Mouse (Mus musculus) heart, adult 2 months (tissue): ENCODE results near the gene Gm10282. TPM values are rescaled to one million over a fixed set of nuclear protein-coding genes. Genes with fewer than 3 reads are reported as not detected.
A peak's percentile ranks its signal among the peaks of the same experiment; 100 is the strongest.

ENCODE experiments used
- DNase-seq, 2 experiments: peaks; one replicate each; pipeline ENCODE4 v3.0.0; 2021
- H3K27ac ChIP-seq: fragments of 200-600 bp; 2 replicates; pipeline ENCODE4 v1.8.1; 2022
- H3K27me3 ChIP-seq: fragments of 200-500 bp; 2 replicates; pipeline ENCODE4 v1.6.1; 2012; ENCODE audit warnings: mild to moderate bottlenecking, low read length, inconsistent platforms, mixed read lengths; ENCODE audit not compliant: control insufficient read depth, insufficient read depth
- H3K36me3 ChIP-seq: fragments of 200-500 bp; 2 replicates; pipeline ENCODE4 v1.6.1; 2012; ENCODE audit warnings: low read length, inconsistent platforms; ENCODE audit not compliant: control insufficient read depth, insufficient read depth
- H3K4me1 ChIP-seq: fragments of 200-500 bp; 2 replicates; pipeline ENCODE4 v1.6.1; 2011; ENCODE audit warnings: low read length; ENCODE audit not compliant: control insufficient read depth, insufficient read depth
- H3K4me3 ChIP-seq: fragments of 200-600 bp; 2 replicates; pipeline ENCODE4 v1.8.1; 2022
- H3K79me2 ChIP-seq: fragments of 200-500 bp; replicated peaks from 2 replicates; pipeline ENCODE4 v1.6.1; 2012; ENCODE audit warnings: mild to moderate bottlenecking, inconsistent platforms, low read length, moderate library complexity, mixed read lengths; ENCODE audit not compliant: control insufficient read depth, insufficient read depth
- H3K9ac ChIP-seq: fragments of 200-500 bp; 2 replicates; pipeline ENCODE4 v1.6.1; 2012; ENCODE audit warnings: low read depth, mild to moderate bottlenecking, control low read depth, inconsistent platforms, low read length, mixed read lengths
- CTCF ChIP-seq: fragments of 200-600 bp; IDR thresholded peaks from 2 replicates; pipeline ENCODE4 v1.8.1; 2022; ENCODE audit warnings: antibody characterized with exemption, mild to moderate bottlenecking, moderate library complexity
- EP300 ChIP-seq: fragments of 200-500 bp; IDR thresholded peaks from 2 replicates; pipeline ENCODE4 v1.6.1; 2011; ENCODE audit warnings: low read depth, low read length, control low read depth; ENCODE audit not compliant: insufficient read depth
- POLR2A ChIP-seq: fragments of 200-500 bp; IDR thresholded peaks from 2 replicates; pipeline ENCODE4 v1.6.1; 2011; ENCODE audit warnings: mild to moderate bottlenecking, low read depth, low read length, control low read depth; ENCODE audit not compliant: insufficient read depth
- WGBS: fragments of 180-500 bp; shearing (Covaris S2); methylation state at CpG from one replicate; pipeline ENCODE4 v1.1.7; 2018; 5-methylcytosine and 5-hydroxymethylcytosine counted together
- intact Hi-C: fragments of 180-260 bp; cut with DNase I; formaldehyde crosslinking; loops from one replicate; pipeline ENCODE4 v1.15.1; 2025
- polyA plus RNA-seq: library from polyadenylated mRNA; depleted of rRNA; stranded (reverse); fragments of >200 nt; gene quantifications from 2 replicates; pipeline ENCODE4 v1.2.3, GENCODE M21; 2012
- total RNA-seq, 2 experiments: library from RNA; stranded (reverse); gene quantifications; 2 replicates each; pipeline ENCODE4 v1.2.3; 2021

Gm10282 gene
- total and polyA plus RNA-seq, 3 experiments = 2.9 to 8.5 (median 6.7) TPM

GRCm38 (mm10) chr8:72342556-72343300 is 37.7 kb upstream of the Gm10282 start:
- no peaks in the 10 kb centered on the region for H3K4me1 ChIP-seq
- H3K27me3 ChIP-seq = no peaks in the 10 kb centered on the region
- DNase-seq = no peak
- intact Hi-C loops = no loop called here
- no peaks in the 10 kb centered on the region for H3K36me3 ChIP-seq
- no peak overlapping the region for H3K9ac ChIP-seq
- TF ChIP-seq POLR2A = no peak
- TF ChIP-seq EP300 = no peak
- TF ChIP-seq CTCF = no peak
- 93% methylated on average over 5 of the region's 5 CpGs for WGBS
- H3K79me2 ChIP-seq = no peaks in the 10 kb centered on the region
- no peak overlapping the region; the same call in 1 of the 2 replicates for H3K27ac ChIP-seq
- no peak overlapping the region for H3K4me3 ChIP-seq

DNA sequence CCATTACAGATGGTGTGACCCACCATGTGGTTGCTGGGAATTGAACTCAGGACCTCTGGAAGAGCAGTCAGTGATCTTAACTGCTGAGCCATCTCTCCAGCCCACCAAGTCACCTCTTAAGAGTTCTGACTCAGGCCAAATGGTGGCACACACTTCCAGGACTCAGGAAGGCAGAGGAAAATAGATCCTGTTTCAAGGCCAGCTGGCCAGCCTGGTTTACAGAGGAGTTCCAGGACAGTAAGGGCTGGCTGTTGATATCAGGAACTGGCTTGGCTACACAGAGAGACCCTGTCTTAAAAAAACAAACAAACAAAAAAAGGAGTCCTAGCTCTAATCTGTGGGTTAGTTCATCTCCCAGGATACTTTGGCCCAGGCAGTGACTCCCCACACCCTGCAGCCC is 32.0 kb upstream of the Gm10282 start:
- TF ChIP-seq POLR2A (no peak), EP300 (no peak), CTCF (no peak)
- Histone ChIP-seq H3K27ac (peak overlapping the region; percentile 70), H3K27me3 (no peaks in the 10 kb centered on the region), H3K4me3 (no peak overlapping the region), H3K9ac (no peak overlapping the region), H3K79me2 (no peaks in the 10 kb centered on the region), H3K4me1 (peaks cover 15% of the 10 kb centered on the region), H3K36me3 (peaks cover 3% of the 10 kb centered on the region)
- intact Hi-C loops = no loop called here
- DNase-seq = peak in 1 of 2 experiments; percentile 33

DNA sequence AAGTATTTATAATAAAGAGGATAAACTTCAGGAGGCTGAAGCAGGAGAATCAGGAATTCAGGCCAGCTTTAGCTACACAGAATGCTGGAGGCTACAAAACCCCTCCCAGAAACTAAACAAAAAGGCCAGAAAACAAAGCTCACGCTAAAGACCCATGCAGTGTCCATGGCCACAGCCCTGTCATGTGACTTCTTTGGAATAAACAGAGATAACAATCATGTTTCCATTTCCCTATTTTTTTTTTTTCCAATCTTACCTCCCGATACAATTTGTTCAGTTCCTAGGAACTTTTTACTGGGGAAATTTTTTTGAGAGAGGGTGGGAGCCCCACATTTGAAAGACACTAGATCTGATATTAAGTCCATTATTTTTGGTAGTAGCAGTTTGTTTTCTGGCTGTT is 31.2 kb upstream of the Gm10282 start:
- Histone ChIP-seq H3K27me3 (no peaks in the 10 kb centered on the region), H3K9ac (no peak overlapping the region), H3K4me3 (no peak overlapping the region), H3K4me1 (peaks cover 18% of the 10 kb centered on the region), H3K36me3 (peaks cover 3% of the 10 kb centered on the region), H3K27ac (peak overlapping the region; percentile 70), H3K79me2 (no peaks in the 10 kb centered on the region)
- peak in 1 of 2 experiments; percentile 19 for DNase-seq
- TF ChIP-seq POLR2A (peak; percentile 17; the same call in 1 of the 2 replicates), EP300 (0 out of 2 replicates have a peak, but pooled peaks have one; percentile 20), CTCF (no peak)
- WGBS = 42% methylated on average over 2 of the region's 2 CpGs
- intact Hi-C loops = loop anchor here (1.0 kb wide), 1 partner anchor 29 kb away; no protein-coding TSS in a partner anchor

- no peak for DNase-seq
- no peak overlapping the region for H3K4me3 ChIP-seq
- TF ChIP-seq CTCF (no peak), POLR2A (no peak), EP300 (no peak)
- intact Hi-C loops = no loop called here
- WGBS = 73% methylated on average over 4 of the region's 4 CpGs
- H3K27me3 ChIP-seq = no peaks in the 10 kb centered on the region
- H3K36me3 ChIP-seq = peaks cover 3% of the 10 kb centered on the region
- H3K9ac ChIP-seq = no peak overlapping the region
- no peaks in the 10 kb centered on the region for H3K79me2 ChIP-seq
- peak overlapping the region; percentile 47 for H3K27ac ChIP-seq
- peaks cover 21% of the 10 kb centered on the region for H3K4me1 ChIP-seq
These were observed 29.1 kb upstream of the Gm10282 start for GRCm38 (mm10) chr8:72334144-72334641.

- H3K4me3 ChIP-seq = no peak overlapping the region
- no peaks in the 10 kb centered on the region for H3K79me2 ChIP-seq
- H3K27me3 ChIP-seq = no peaks in the 10 kb centered on the region
- H3K27ac ChIP-seq = peak overlapping the region; percentile 47
- no peak overlapping the region for H3K9ac ChIP-seq
- intact Hi-C loops = no loop called here
- H3K36me3 ChIP-seq = peaks cover 3% of the 10 kb centered on the region
- WGBS = 51% methylated on average over 3 of the region's 3 CpGs
- TF ChIP-seq EP300 (0 out of 2 replicates have a peak, but pooled peaks have one; percentile 10), POLR2A (no peak)
- peaks cover 21% of the 10 kb centered on the region for H3K4me1 ChIP-seq
- DNase-seq = no peak
These were observed 28.5 kb upstream of the Gm10282 start for GRCm38 (mm10) chr8:72333429-72334143.
